Mouse (Mus musculus) lung, adult 2 months (tissue): ENCODE results near the gene Akap6.

Experiments
- CTCF ChIP-seq: fragments of 200-500 bp; IDR thresholded peaks from 2 replicates; pipeline ENCODE4 v1.5.1; 2011; ENCODE audit warnings: mild to moderate bottlenecking, low read length, control low read depth; ENCODE audit not compliant: insufficient read depth
- POLR2A ChIP-seq: fragments of 200-500 bp; IDR thresholded peaks from 2 replicates; pipeline ENCODE4 v1.6.1; 2011; ENCODE audit warnings: low read depth, mild to moderate bottlenecking, control low read depth, low read length, borderline replicate concordance; ENCODE audit errors: extremely low read depth

- TF ChIP-seq POLR2A (no peak), CTCF (no peak)
Measured at GRCm38 (mm10) chr12:52755649-52756048, 56.5 kb downstream of the Akap6 start.
